Mouse (Mus musculus) hindbrain, embryonic 16.5 days (tissue): ENCODE data around the gene Krtap4-8. TPM values are rescaled to one million over a fixed set of nuclear protein-coding genes. Genes with fewer than 3 reads are reported as not detected.

Experiments used
- ATAC-seq: fragments of 200-750 bp; cut with Nextera tagmentation; 2 replicates; pipeline ENCODE4 v1.8.0; 2017; ENCODE audit warnings: moderate TSS enrichment, moderate library complexity
- H3K27ac ChIP-seq: fragments of 300-500 bp; sonication (generic); 2 replicates; pipeline ENCODE4 v1.5.1; 2014; ENCODE audit warnings: low read depth, mild to moderate bottlenecking, control low read depth, low read length, moderate library complexity
- H3K27me3 ChIP-seq: fragments of 300-500 bp; sonication (generic); replicated peaks from 2 replicates; pipeline ENCODE4 v1.6.1; 2014; ENCODE audit warnings: low read length; ENCODE audit not compliant: control insufficient read depth, insufficient read depth
- H3K36me3 ChIP-seq: fragments of 300-500 bp; sonication (generic); 2 replicates; pipeline ENCODE4 v1.6.1; 2014; ENCODE audit warnings: mild to moderate bottlenecking, low read length, moderate library complexity, mixed read lengths; ENCODE audit not compliant: control insufficient read depth, insufficient read depth
- H3K4me1 ChIP-seq: fragments of 300-500 bp; sonication (generic); 2 replicates; pipeline ENCODE4 v1.6.1; 2014; ENCODE audit warnings: low read depth, low read length; ENCODE audit not compliant: control insufficient read depth, insufficient read depth
- H3K4me2 ChIP-seq: fragments of 300-500 bp; sonication (generic); 2 replicates; pipeline ENCODE4 v1.6.1; 2014; ENCODE audit warnings: mild to moderate bottlenecking, low read length, control low read depth, moderate library complexity
- H3K4me3 ChIP-seq: fragments of 300-500 bp; sonication (generic); 2 replicates; pipeline ENCODE4 v1.5.1; 2014; ENCODE audit warnings: mild to moderate bottlenecking, low read length, control low read depth, moderate library complexity
- H3K9ac ChIP-seq: fragments of 300-500 bp; sonication (generic); 2 replicates; pipeline ENCODE4 v1.6.1; 2014; ENCODE audit warnings: low read depth, mild to moderate bottlenecking, control low read depth, low read length, moderate library complexity
- H3K9me3 ChIP-seq: fragments of 300-500 bp; sonication (generic); 2 replicates; pipeline ENCODE4 v1.6.1; 2014; ENCODE audit warnings: mild to moderate bottlenecking, low read length, moderate library complexity; ENCODE audit not compliant: control insufficient read depth
- WGBS: fragments of 180-500 bp; shearing (Covaris S2); extraction: QIAGEN DNeasy Blood & Tissue Kit; methylation state at CpG from one replicate; pipeline ENCODE4 v1.1.7; 2014; 5-methylcytosine and 5-hydroxymethylcytosine counted together
- polyA plus RNA-seq: library from polyadenylated mRNA; unstranded; fragments of >200 nt; fragmentation: Nextera tagmentation; extraction: Ambion mirVana; gene quantifications from 2 replicates; pipeline ENCODE4 v1.2.1, GENCODE M21; 2015

Krtap4-8 gene
- polyA plus RNA-seq, 1 experiment from 2014 or later = not detected

DNA sequence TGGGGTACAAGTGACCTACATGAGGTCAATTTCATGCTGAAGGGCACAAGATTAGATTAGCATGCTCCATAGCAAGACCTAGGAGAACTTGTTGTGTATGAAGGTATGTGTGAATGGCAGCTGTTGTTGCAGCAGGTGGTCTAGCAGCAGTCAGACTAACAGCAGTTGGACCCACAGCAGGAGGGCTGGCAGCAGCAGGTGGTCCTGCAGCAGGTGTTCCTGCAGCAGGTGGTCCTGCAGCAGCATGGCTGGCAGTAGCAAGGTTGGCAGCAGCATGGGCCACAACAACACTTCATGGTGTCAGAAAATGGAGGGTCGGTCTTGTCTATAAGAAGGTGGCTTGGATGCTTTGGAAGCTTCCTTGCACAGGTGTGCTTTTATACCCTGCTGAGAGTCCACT is 21.6 kb downstream of the Krtap4-8 start:
- H3K36me3 ChIP-seq = no peaks in the 10 kb centered on the region
- H3K4me2 ChIP-seq = no peak overlapping the region
- no peak for ATAC-seq
- no peaks in the 10 kb centered on the region for H3K9me3 ChIP-seq
- H3K9ac ChIP-seq = no peak overlapping the region
- H3K27me3 ChIP-seq = no peaks in the 10 kb centered on the region
- no peaks in the 10 kb centered on the region for H3K4me1 ChIP-seq
- 100% methylated on average over 1 of the region's 1 CpGs for WGBS
- H3K27ac ChIP-seq = no peak overlapping the region
- no peak overlapping the region for H3K4me3 ChIP-seq

DNA sequence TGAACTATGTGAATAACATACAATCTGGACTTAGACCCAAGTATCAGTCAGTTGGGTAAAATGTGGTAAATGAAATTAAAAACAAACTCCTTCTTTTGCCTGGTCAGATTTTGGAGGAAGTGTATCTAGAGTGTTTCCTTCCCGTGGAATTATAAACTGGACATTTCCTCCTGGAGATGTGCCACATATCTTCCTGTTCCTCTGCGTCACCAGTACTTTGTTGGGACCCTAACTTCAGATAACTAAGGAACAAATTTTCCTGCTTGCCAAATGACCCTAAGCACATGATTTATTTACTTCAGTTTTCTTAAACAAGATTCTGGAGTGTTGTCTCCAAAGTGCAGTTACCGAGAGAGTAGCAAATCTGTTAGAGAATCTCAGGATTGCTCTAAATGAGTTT is 36.5 kb downstream of the Krtap4-8 start:
- Histone ChIP-seq H3K27me3 (no peaks in the 10 kb centered on the region), H3K4me3 (no peak overlapping the region), H3K9me3 (no peaks in the 10 kb centered on the region), H3K36me3 (no peaks in the 10 kb centered on the region), H3K9ac (no peak overlapping the region), H3K4me2 (no peak overlapping the region), H3K27ac (no peak overlapping the region), H3K4me1 (no peaks in the 10 kb centered on the region)
- WGBS = 97% methylated on average over 3 of the region's 3 CpGs
- ATAC-seq = no peak

DNA sequence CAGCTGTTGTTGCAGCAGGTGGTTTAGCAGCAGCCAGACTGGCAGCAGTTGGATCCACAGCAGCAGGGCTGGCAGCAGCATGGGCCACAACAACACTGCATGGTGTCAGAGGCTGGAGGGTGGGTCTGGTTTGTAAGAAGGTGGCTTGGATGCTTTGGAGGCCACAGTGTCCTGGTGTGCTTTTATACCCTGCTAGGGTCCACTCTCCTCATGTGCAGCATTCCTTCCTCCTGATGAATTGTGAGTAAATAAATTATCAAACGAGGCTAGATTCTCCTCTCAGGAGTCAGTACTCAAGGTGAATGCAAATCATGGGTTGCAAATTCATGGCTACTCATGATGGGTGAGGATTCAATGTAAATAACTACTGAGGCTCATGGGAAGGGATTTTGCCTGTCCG is 46.3 kb downstream of the Krtap4-8 start, which contains the start of gene Gm14180:
Gene Gm14180 (minus strand): TSS at position 101 of the 400 bp plus-strand sequence.
- no peak within 1 kb of the TSS for H3K4me3 ChIP-seq
- no peak within 1 kb of the TSS for H3K4me2 ChIP-seq
- H3K27me3 ChIP-seq = no peaks in the 10 kb centered on the region
- H3K36me3 ChIP-seq = no peaks in the 10 kb centered on the region
- no peaks in the 10 kb centered on the region for H3K4me1 ChIP-seq
- H3K27ac ChIP-seq = no peak within 1 kb of the TSS
- ATAC-seq = no peak
- no peaks in the 10 kb centered on the region for H3K9me3 ChIP-seq
- WGBS = 65% methylated on average over 2 of the region's 2 CpGs
- no peak within 1 kb of the TSS for H3K9ac ChIP-seq

Other genes with a start within 250 kb of the Krtap4-8 start
- not detected in 2 replicates for gene Krt40, start 237.5 kb downstream of the Krtap4-8 start, polyA plus RNA-seq
- gene Krtap3-3, start 229.8 kb downstream of the Krtap4-8 start, polyA plus RNA-seq = not detected in 2 replicates
- gene Krtap3-2, start 223.9 kb downstream of the Krtap4-8 start, polyA plus RNA-seq = not detected in 2 replicates
- not detected in 2 replicates for gene Gm11939, start 221.2 kb downstream of the Krtap4-8 start, polyA plus RNA-seq
- not detected in 2 replicates for gene Krtap3-1, start 214.1 kb downstream of the Krtap4-8 start, polyA plus RNA-seq
- gene Krtap1-5, start 199.7 kb downstream of the Krtap4-8 start, polyA plus RNA-seq = not detected in 2 replicates
- not detected in 2 replicates for gene Krtap1-4, start 197.1 kb downstream of the Krtap4-8 start, polyA plus RNA-seq
- gene Krtap1-3, start 189.4 kb downstream of the Krtap4-8 start, polyA plus RNA-seq = not detected in 2 replicates
- not detected in 2 replicates for gene Krtap9-3, start 182.6 kb downstream of the Krtap4-8 start, polyA plus RNA-seq
- not detected in 2 replicates for gene Gm11938, start 177.4 kb downstream of the Krtap4-8 start, polyA plus RNA-seq
- not detected in 2 replicates for gene Gm11937, start 170.5 kb downstream of the Krtap4-8 start, polyA plus RNA-seq
- gene Krtap2-4, start 165.9 kb downstream of the Krtap4-8 start, polyA plus RNA-seq = not detected in 2 replicates
- gene Gm11562, start 160.3 kb downstream of the Krtap4-8 start, polyA plus RNA-seq = not detected in 2 replicates
- not detected in 2 replicates for gene Krtap4-1, start 152.5 kb downstream of the Krtap4-8 start, polyA plus RNA-seq
- gene Krtap4-2, start 145.6 kb downstream of the Krtap4-8 start, polyA plus RNA-seq = not detected in 2 replicates
- not detected in 2 replicates for gene Krtap4-7, start 136.6 kb downstream of the Krtap4-8 start, polyA plus RNA-seq
- gene Gm11555, start 130.5 kb downstream of the Krtap4-8 start, polyA plus RNA-seq = not detected in 2 replicates
- not detected in 2 replicates for gene Gm11563, start 121.7 kb downstream of the Krtap4-8 start, polyA plus RNA-seq
- gene Krtap4-6, start 114.7 kb downstream of the Krtap4-8 start, polyA plus RNA-seq = not detected in 2 replicates
- not detected in 2 replicates for gene Gm14190, start 90.0 kb downstream of the Krtap4-8 start, polyA plus RNA-seq
- not detected in 2 replicates for gene Gm14180, start 46.4 kb downstream of the Krtap4-8 start, polyA plus RNA-seq
- gene Gm11595, start 7.8 kb downstream of the Krtap4-8 start, polyA plus RNA-seq = not detected in 2 replicates
- gene Krtap4-9, start 4.5 kb upstream of the Krtap4-8 start, polyA plus RNA-seq = not detected in 2 replicates
- gene Gm11596, start 12.8 kb upstream of the Krtap4-8 start, polyA plus RNA-seq = not detected in 2 replicates
- gene Gm11569, start 18.2 kb upstream of the Krtap4-8 start, polyA plus RNA-seq = not detected in 2 replicates
- not detected in 2 replicates for gene Gm11554, start 23.7 kb upstream of the Krtap4-8 start, polyA plus RNA-seq
- gene Krtap4-13, start 29.2 kb upstream of the Krtap4-8 start, polyA plus RNA-seq = not detected in 2 replicates
- gene Gm11564, start 35.0 kb upstream of the Krtap4-8 start, polyA plus RNA-seq = not detected in 2 replicates
- gene 2300003K06Rik, start 57.4 kb upstream of the Krtap4-8 start, polyA plus RNA-seq = not detected in 2 replicates
- gene Krtap4-16, start 70.9 kb upstream of the Krtap4-8 start, polyA plus RNA-seq = not detected in 2 replicates
- gene Gm11568, start 77.2 kb upstream of the Krtap4-8 start, polyA plus RNA-seq = not detected in 2 replicates
- gene Gm11559, start 83.8 kb upstream of the Krtap4-8 start, polyA plus RNA-seq = not detected in 2 replicates
- gene Krtap9-1, start 92.7 kb upstream of the Krtap4-8 start, polyA plus RNA-seq = not detected in 2 replicates
- not detected in 2 replicates for gene Gm11567, start 98.5 kb upstream of the Krtap4-8 start, polyA plus RNA-seq
- not detected in 2 replicates for gene Krtap31-1, start 127.2 kb upstream of the Krtap4-8 start, polyA plus RNA-seq
- gene Gm11565, start 134.0 kb upstream of the Krtap4-8 start, polyA plus RNA-seq = not detected in 2 replicates
- gene Krtap31-2, start 155.6 kb upstream of the Krtap4-8 start, polyA plus RNA-seq = not detected in 2 replicates
- gene Krtap9-5, start 167.8 kb upstream of the Krtap4-8 start, polyA plus RNA-seq = not detected in 2 replicates
- not detected in 2 replicates for gene Krtap29-1, start 198.3 kb upstream of the Krtap4-8 start, polyA plus RNA-seq
- 0.15 TPM in 1 of 2 replicates, not detected in the other for gene Krtap16-1, start 205.9 kb upstream of the Krtap4-8 start, polyA plus RNA-seq
- 1.1 and 1.7 TPM in 2 replicates for gene Krtap17-1, start 213.3 kb upstream of the Krtap4-8 start, polyA plus RNA-seq
- not detected in 2 replicates for gene Krt33a, start 235.5 kb upstream of the Krtap4-8 start, polyA plus RNA-seq
- 0.12 and 0.13 TPM in 2 replicates for gene Krt33b, start 249.2 kb upstream of the Krtap4-8 start, polyA plus RNA-seq